Mouse (Mus musculus): ENCODE results near the gene Olfr572. TPM values are rescaled to one million over a fixed set of nuclear protein-coding genes. Genes with fewer than 3 reads are reported as not detected.

The Olfr572 gene
- polyA plus RNA-seq (2014; fragmentation: Illumina TruSeq; extraction: RNeasy Lipid Tissue Mini Kit (QIAGEN cat#74804); ENCODE audit: insufficient read depth, low read depth, low replicate concordance), result not detected

DNA sequence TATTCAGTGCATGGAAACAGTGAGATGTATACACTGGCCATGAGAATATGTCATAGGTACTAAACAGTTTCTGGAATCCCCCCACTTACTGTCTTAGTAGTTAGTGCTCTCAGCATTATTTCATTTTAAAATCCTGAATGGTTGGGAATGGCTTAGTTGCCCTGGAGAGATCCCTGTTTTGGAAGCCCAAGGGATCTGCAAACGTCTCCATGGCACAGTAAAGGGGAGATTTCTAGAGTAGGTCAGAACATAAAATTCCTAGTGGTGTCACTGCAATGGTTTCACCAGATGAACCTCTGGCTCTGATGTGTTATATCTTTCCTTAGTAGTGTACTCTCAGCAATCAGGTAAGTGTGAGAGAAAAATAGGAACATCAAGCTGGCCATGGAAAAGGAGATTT is at the start of gene Olfr572:
Gene Olfr572, plus strand, starts transcription at position 301 of the 400 bp plus-strand sequence.

DNA sequence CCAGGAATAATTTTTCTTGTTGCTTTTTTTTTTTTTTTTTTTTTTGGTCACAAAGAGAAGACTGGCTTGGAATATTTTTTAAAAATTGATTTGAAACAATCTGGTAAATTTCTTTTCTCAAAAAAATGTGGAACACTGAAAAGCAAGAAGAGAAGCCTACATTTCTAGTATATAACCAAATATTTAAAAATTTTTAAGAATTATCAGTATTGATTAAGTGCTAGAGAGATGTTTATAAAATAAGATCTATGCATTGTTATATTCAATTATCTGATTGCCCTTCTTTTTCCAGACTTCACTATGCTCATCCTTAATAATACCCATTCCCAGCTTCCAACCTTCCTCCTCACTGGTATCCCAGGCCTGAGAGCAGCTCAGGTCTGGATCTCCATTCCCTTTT is 47.4 kb upstream of the Olfr572 start, which contains the start of gene Olfr568:
Gene Olfr568, plus strand, starts transcription at position 301 of the 400 bp plus-strand sequence.

DNA sequence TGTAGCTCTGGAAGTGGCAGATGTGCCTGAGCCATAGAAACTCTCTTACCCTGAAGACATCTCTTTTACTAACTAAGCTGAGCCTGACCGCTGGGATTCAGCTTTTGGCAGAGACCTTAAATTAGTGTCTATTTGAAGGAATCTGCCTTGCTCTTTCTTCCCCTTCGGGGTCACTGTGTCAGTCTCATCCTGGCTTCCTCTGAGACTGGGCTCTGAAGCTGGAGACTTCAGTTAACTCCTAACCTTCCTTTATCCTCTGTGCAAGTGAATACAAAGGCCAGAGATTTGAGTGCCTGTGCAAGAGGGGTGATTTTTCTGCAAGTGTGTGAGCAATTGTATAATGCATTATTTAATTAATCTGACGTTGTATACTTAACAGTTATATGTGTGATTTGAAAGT is 33.4 kb upstream of the Olfr572 start, which contains the start of gene Olfr569:
Gene Olfr569, minus strand, starts transcription at position 101 of the 400 bp plus-strand sequence.

DNA sequence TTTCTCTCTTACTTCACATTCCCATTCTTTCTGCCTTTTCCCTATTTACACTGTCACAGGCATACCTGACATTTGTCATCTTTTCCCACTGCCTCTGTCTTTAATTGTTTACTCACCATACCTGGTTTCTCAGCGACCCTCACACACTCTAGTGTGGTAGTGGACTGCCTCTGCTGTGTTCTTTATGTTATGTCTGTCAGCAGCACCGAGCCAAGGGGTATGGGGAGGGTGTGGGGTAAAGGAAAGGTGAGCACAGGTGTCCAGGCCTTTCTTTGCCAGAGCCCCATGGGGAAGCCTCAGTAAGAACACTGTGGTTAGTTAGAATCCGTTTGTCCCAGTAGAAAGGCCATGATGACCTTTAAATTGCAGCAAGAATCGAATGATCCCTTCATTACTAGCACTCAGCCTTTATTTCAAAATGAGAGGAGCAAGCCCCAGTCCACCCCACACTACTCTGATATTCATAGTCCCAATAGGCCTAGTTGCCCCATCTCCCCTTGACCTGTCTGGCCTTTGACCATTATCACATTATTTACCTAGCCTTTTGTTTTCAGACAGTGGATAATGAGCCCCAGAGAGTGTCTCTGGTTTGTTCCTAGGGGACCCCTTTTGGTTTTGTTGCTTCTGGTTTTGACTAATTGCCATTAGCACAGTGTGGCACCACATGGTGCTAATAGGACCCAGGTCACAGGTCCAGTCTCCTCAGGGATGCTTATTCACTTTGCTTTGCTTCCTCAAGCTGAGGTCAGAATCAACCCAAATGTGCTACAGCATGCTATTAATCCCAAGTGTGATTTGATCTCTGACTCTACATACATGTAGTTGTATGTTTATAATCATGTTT is 7.0 kb upstream of the Olfr572 start, which contains the start of gene Olfr571:
Gene Olfr571, minus strand, starts transcription at position 505 of the 844 bp plus-strand sequence.

DNA sequence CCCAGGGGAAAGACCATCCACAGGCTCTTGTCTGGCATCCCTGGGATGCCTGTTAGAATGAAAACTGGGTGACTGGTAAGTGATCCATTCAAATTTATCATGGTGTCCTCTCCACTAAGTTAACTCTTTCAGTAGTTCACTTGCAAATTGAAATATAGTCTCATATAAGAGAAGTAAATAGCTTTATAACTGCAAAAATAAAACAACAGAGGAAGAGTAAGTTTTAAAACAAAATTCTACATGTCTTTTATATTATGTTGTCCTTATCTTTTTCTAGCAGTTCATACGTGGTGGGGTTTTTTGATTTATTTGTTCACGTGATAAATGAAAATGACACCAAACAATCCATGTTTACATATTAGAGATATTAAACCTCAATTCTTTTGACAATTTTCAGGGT is 18.3 kb downstream of the Olfr572 start, which contains the start of gene Olfr573-ps1:
Gene Olfr573-ps1, minus strand, starts transcription at position 101 of the 400 bp plus-strand sequence.

DNA sequence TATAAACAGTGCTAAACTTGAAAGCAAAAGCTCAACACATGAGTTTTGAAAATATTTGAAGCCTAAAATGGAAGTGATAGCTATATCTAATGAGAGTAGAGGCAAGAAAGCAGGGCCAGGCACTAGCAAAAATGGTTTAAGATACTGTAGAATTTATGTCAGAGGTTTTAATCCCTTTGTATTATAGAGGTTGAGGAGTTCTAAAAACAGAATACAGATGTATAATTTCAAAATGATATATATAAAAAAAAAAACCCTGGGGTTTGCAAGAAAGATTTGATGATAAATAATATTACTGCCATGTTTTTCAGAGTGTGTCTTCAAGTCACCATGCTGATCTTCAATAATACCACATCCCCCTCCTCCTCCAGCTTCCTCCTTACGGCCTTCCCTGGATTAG is 24.0 kb downstream of the Olfr572 start, which contains the start of gene Olfr574:
Gene Olfr574, plus strand, starts transcription at position 301 of the 400 bp plus-strand sequence.

DNA sequence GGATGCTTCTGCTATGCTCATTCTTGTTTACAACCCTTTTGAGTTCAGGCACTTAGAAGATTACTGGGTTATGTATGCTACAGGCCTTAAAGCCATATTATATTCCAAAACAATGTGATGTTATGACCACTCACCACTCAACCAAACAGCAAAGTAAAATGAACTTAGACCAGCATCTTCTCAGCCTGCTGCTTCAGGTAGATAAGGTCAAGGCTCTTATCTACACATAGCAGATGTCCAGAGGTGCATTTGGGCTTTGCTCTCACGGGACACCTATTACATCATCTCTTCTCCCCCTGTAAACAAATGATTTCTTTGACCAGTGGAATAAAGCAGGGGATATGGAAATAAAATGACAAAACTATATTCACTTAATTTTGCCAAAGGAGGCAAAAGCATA is 34.4 kb downstream of the Olfr572 start, which contains the start of gene Olfr575:
Gene Olfr575, minus strand, starts transcription at position 183 of the 400 bp plus-strand sequence.

DNA sequence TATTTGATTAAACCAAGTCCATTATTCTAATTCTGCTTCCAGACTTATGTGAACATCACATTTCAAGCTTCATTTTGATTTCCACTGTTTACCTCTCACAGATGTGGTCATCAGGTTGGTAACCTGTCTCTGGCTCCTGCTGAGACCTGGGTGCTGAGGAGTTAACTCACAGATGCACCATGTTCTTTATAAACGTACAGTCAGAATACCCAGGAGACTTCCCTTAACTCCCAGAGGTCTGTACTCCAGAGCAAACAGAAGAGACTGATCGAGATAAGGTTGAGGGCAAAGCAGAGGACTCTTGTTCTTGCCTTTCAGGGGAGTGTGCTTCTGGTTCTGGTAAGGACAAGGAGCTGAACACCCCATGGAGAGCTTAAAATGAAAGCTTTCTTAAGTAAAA is 38.2 kb downstream of the Olfr572 start, which contains the start of gene Olfr576:
Gene Olfr576, plus strand, starts transcription at position 301 of the 400 bp plus-strand sequence.

DNA sequence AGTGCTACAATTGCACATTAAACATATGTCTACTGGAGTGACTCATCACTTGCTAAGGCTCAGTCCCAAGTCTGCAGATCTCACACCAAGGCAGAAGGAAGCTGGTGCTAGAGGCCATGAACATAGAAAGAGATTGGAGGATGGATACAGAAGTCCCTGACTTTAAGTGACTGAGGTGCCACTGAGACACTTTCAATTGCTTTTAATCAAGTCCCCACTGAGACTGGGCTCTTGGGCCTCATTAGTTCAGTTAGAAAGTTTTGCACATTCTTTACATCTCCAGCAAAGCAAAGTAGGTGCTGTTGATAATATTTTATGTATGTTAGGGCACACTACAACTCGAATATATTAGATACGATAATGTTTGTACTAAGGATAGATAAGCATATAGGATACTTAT is 51.6 kb downstream of the Olfr572 start, which contains the start of gene Olfr577:
Gene Olfr577, minus strand, starts transcription at position 101 of the 400 bp plus-strand sequence.

Other genes starting within 250 kb of the Olfr572 start
- 7.2 TPM for gene Trim68, start 237.1 kb upstream of the Olfr572 start, polyA plus RNA-seq (2014; fragmentation: Illumina TruSeq; extraction: RNeasy Lipid Tissue Mini Kit (QIAGEN cat#74804); ENCODE audit: insufficient read depth, low read depth, low replicate concordance)
- not detected for gene Olfr557, start 228.5 kb upstream of the Olfr572 start, polyA plus RNA-seq (2014; fragmentation: Illumina TruSeq; extraction: RNeasy Lipid Tissue Mini Kit (QIAGEN cat#74804); ENCODE audit: insufficient read depth, low read depth, low replicate concordance)
- gene Olfr558, start 222.2 kb upstream of the Olfr572 start, polyA plus RNA-seq (2014; fragmentation: Illumina TruSeq; extraction: RNeasy Lipid Tissue Mini Kit (QIAGEN cat#74804); ENCODE audit: insufficient read depth, low read depth, low replicate concordance), result 0.21 TPM
- not detected for gene Olfr33, start 205.3 kb upstream of the Olfr572 start, polyA plus RNA-seq (2014; fragmentation: Illumina TruSeq; extraction: RNeasy Lipid Tissue Mini Kit (QIAGEN cat#74804); ENCODE audit: insufficient read depth, low read depth, low replicate concordance)
- gene Olfr559, start 196.9 kb upstream of the Olfr572 start, polyA plus RNA-seq (2014; fragmentation: Illumina TruSeq; extraction: RNeasy Lipid Tissue Mini Kit (QIAGEN cat#74804); ENCODE audit: insufficient read depth, low read depth, low replicate concordance), result not detected
- not detected for gene Olfr560, start 165.0 kb upstream of the Olfr572 start, polyA plus RNA-seq (2014; fragmentation: Illumina TruSeq; extraction: RNeasy Lipid Tissue Mini Kit (QIAGEN cat#74804); ENCODE audit: insufficient read depth, low read depth, low replicate concordance)
- gene Olfr78, start 164.9 kb upstream of the Olfr572 start, polyA plus RNA-seq (2014; fragmentation: Illumina TruSeq; extraction: RNeasy Lipid Tissue Mini Kit (QIAGEN cat#74804); ENCODE audit: insufficient read depth, low read depth, low replicate concordance), result not detected
- gene Olfr561, start 153.2 kb upstream of the Olfr572 start, polyA plus RNA-seq (2014; fragmentation: Illumina TruSeq; extraction: RNeasy Lipid Tissue Mini Kit (QIAGEN cat#74804); ENCODE audit: insufficient read depth, low read depth, low replicate concordance), result not detected
- not detected for gene Olfr564, start 120.9 kb upstream of the Olfr572 start, polyA plus RNA-seq (2014; fragmentation: Illumina TruSeq; extraction: RNeasy Lipid Tissue Mini Kit (QIAGEN cat#74804); ENCODE audit: insufficient read depth, low read depth, low replicate concordance)
- not detected for gene Olfr566, start 65.6 kb upstream of the Olfr572 start, polyA plus RNA-seq (2014; fragmentation: Illumina TruSeq; extraction: RNeasy Lipid Tissue Mini Kit (QIAGEN cat#74804); ENCODE audit: insufficient read depth, low read depth, low replicate concordance)
- gene Olfr568, start 47.3 kb upstream of the Olfr572 start, polyA plus RNA-seq (2014; fragmentation: Illumina TruSeq; extraction: RNeasy Lipid Tissue Mini Kit (QIAGEN cat#74804); ENCODE audit: insufficient read depth, low read depth, low replicate concordance), result not detected
- not detected for gene Olfr569, start 33.5 kb upstream of the Olfr572 start, polyA plus RNA-seq (2014; fragmentation: Illumina TruSeq; extraction: RNeasy Lipid Tissue Mini Kit (QIAGEN cat#74804); ENCODE audit: insufficient read depth, low read depth, low replicate concordance)
- not detected for gene Olfr570, start 29.8 kb upstream of the Olfr572 start, polyA plus RNA-seq (2014; fragmentation: Illumina TruSeq; extraction: RNeasy Lipid Tissue Mini Kit (QIAGEN cat#74804); ENCODE audit: insufficient read depth, low read depth, low replicate concordance)
- not detected for gene Olfr571, start 6.9 kb upstream of the Olfr572 start, polyA plus RNA-seq (2014; fragmentation: Illumina TruSeq; extraction: RNeasy Lipid Tissue Mini Kit (QIAGEN cat#74804); ENCODE audit: insufficient read depth, low read depth, low replicate concordance)
- not detected for gene Olfr573-ps1, start 18.2 kb downstream of the Olfr572 start, polyA plus RNA-seq (2014; fragmentation: Illumina TruSeq; extraction: RNeasy Lipid Tissue Mini Kit (QIAGEN cat#74804); ENCODE audit: insufficient read depth, low read depth, low replicate concordance)
- not detected for gene Olfr574, start 24.1 kb downstream of the Olfr572 start, polyA plus RNA-seq (2014; fragmentation: Illumina TruSeq; extraction: RNeasy Lipid Tissue Mini Kit (QIAGEN cat#74804); ENCODE audit: insufficient read depth, low read depth, low replicate concordance)
- not detected for gene Olfr575, start 34.4 kb downstream of the Olfr572 start, polyA plus RNA-seq (2014; fragmentation: Illumina TruSeq; extraction: RNeasy Lipid Tissue Mini Kit (QIAGEN cat#74804); ENCODE audit: insufficient read depth, low read depth, low replicate concordance)
- gene Olfr576, start 38.3 kb downstream of the Olfr572 start, polyA plus RNA-seq (2014; fragmentation: Illumina TruSeq; extraction: RNeasy Lipid Tissue Mini Kit (QIAGEN cat#74804); ENCODE audit: insufficient read depth, low read depth, low replicate concordance), result not detected
- not detected for gene Olfr577, start 51.5 kb downstream of the Olfr572 start, polyA plus RNA-seq (2014; fragmentation: Illumina TruSeq; extraction: RNeasy Lipid Tissue Mini Kit (QIAGEN cat#74804); ENCODE audit: insufficient read depth, low read depth, low replicate concordance)
- not detected for gene Olfr578, start 64.9 kb downstream of the Olfr572 start, polyA plus RNA-seq (2014; fragmentation: Illumina TruSeq; extraction: RNeasy Lipid Tissue Mini Kit (QIAGEN cat#74804); ENCODE audit: insufficient read depth, low read depth, low replicate concordance)
- gene Olfr582, start 113.6 kb downstream of the Olfr572 start, polyA plus RNA-seq (2014; fragmentation: Illumina TruSeq; extraction: RNeasy Lipid Tissue Mini Kit (QIAGEN cat#74804); ENCODE audit: insufficient read depth, low read depth, low replicate concordance), result not detected
- not detected for gene Olfr583, start 126.9 kb downstream of the Olfr572 start, polyA plus RNA-seq (2014; fragmentation: Illumina TruSeq; extraction: RNeasy Lipid Tissue Mini Kit (QIAGEN cat#74804); ENCODE audit: insufficient read depth, low read depth, low replicate concordance)
- not detected for gene Olfr584, start 157.5 kb downstream of the Olfr572 start, polyA plus RNA-seq (2014; fragmentation: Illumina TruSeq; extraction: RNeasy Lipid Tissue Mini Kit (QIAGEN cat#74804); ENCODE audit: insufficient read depth, low read depth, low replicate concordance)
- not detected for gene Olfr585, start 173.3 kb downstream of the Olfr572 start, polyA plus RNA-seq (2014; fragmentation: Illumina TruSeq; extraction: RNeasy Lipid Tissue Mini Kit (QIAGEN cat#74804); ENCODE audit: insufficient read depth, low read depth, low replicate concordance)
- not detected for gene Olfr586, start 201.2 kb downstream of the Olfr572 start, polyA plus RNA-seq (2014; fragmentation: Illumina TruSeq; extraction: RNeasy Lipid Tissue Mini Kit (QIAGEN cat#74804); ENCODE audit: insufficient read depth, low read depth, low replicate concordance)
- gene Olfr588-ps1, start 216.5 kb downstream of the Olfr572 start, polyA plus RNA-seq (2014; fragmentation: Illumina TruSeq; extraction: RNeasy Lipid Tissue Mini Kit (QIAGEN cat#74804); ENCODE audit: insufficient read depth, low read depth, low replicate concordance), result not detected
- gene Olfr589, start 231.9 kb downstream of the Olfr572 start, polyA plus RNA-seq (2014; fragmentation: Illumina TruSeq; extraction: RNeasy Lipid Tissue Mini Kit (QIAGEN cat#74804); ENCODE audit: insufficient read depth, low read depth, low replicate concordance), result not detected

All from lung, adult 10 weeks (tissue).